Mouse (Mus musculus) bone marrow macrophage, adult 2 months (primary cell): ENCODE measurements around the gene Cox6a1. TPM values are rescaled to one million over a fixed set of nuclear protein-coding genes. Genes with fewer than 3 reads are reported as not detected.
"Not testable (repeated sequence)": the region's sequence is repeated elsewhere in the genome, so short reads cannot be mapped to it uniquely, and the experiment has no call there.

Experiments used
- H3K27ac ChIP-seq: 2 replicates; pipeline ENCODE4 v1.5.1; 2012; ENCODE audit warnings: low read depth, low read length; ENCODE audit not compliant: insufficient read depth
- H3K4me1 ChIP-seq: 2 replicates; pipeline ENCODE4 v1.6.1; 2012; ENCODE audit warnings: low read length; ENCODE audit not compliant: control insufficient read depth, insufficient read depth
- H3K4me3 ChIP-seq: 2 replicates; pipeline ENCODE4 v1.5.1; 2012; ENCODE audit warnings: mild to moderate bottlenecking, low read length, moderate library complexity; ENCODE audit not compliant: insufficient read depth
- CTCF ChIP-seq: IDR thresholded peaks from 2 replicates; pipeline ENCODE4 v1.5.1; 2012; ENCODE audit warnings: low read depth, mild to moderate bottlenecking, low read length, moderate library complexity
- POLR2A ChIP-seq: IDR thresholded peaks from 2 replicates; pipeline ENCODE4 v1.6.1; 2012; ENCODE audit warnings: mild to moderate bottlenecking, low read depth, low read length, borderline replicate concordance
- polyA plus RNA-seq: library from polyadenylated mRNA; stranded (reverse); fragments of >200 nt; gene quantifications from 2 replicates; pipeline ENCODE4 v1.2.4, GENCODE M21; 2012; ENCODE audit not compliant: missing spikeins, insufficient read depth, insufficient read length

Gene Cox6a1
- polyA plus RNA-seq, 1 experiment = 445 TPM

DNA sequence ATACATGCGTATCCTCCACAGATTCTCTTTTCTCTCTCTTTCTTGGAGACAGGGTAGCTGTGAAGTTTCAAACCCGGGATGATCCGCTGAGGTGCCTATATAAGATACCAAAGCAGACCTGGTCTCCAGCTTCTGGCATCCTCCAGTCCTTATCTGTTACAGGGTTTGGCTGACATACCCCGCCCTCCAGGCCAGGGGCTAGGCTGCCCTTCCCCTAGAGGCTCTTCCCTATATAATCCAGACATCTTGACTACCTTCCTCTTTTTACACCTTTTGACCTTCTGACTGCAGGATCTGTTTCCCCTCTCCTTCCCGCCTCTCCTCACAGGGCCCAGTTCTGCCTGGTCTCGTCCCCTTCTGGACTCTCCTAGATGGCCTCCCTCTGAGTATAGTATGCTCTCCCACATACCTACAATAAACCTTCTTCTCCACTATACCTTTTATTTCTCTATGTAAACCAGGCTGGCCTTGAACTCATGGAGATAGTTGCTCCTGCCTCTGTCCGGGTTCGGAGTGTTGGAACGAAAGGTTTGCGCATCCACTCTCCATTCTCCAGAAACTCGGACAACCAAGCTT lies 22.4 kb downstream of the Cox6a1 start:
- TF ChIP-seq CTCF (no peak), POLR2A (no peak)
- H3K27ac ChIP-seq = peak overlapping the region; percentile 57
- peaks cover 18% of the 10 kb centered on the region for H3K4me1 ChIP-seq
- H3K4me3 ChIP-seq = peak overlapping the region; percentile 89

DNA sequence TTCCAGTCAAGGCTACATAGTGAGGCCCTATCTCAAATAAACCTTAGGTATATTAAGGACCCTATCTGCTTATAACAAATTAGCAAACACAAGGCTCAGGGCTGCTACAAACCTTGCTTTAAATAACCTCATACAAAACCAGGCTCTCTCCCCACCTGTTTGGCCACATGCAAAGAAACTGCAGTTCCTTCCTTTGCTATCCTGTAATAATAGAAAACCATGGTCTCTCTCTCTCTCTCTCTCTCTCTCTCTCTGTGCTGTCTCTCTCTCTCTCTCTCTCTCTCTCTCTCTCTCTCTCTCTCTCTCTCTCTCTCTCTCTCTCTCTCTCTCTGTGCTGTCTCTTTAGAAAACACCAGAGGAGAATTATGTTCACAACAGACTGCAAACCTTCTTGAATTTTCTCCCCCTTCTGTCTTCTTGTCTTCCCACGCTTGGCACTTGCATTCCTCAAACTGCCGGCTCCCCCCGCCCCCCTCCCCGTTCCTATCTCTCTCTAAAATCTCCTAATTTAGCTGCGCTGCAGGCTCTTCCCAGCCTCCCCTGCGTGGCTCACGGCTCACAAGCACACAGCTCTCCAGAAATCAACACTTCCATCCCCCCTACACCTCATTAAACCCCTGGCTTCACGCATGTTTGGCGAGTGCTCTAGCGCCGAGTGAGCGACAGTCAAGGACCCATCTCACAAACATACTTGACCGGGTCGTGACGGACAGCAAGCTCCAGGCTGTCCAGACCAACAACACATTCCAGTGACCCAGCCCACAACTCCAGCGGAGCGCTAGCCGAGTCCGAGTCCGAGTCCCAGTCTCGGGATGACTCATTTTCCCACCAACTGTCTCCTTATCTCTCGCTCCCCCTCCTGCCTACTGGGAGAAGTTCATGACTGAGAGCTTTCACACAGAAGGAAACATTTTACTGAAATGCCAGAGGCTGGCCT lies 29.5 kb downstream of the Cox6a1 start:
- peak overlapping the region; percentile 47 for H3K4me3 ChIP-seq
- peaks cover 2% of the 10 kb centered on the region; the same call in 1 of the 2 replicates for H3K4me1 ChIP-seq
- TF ChIP-seq CTCF = peak; percentile 25; the same call in 1 of the 2 replicates
- no peak for TF ChIP-seq POLR2A
- no peak overlapping the region for H3K27ac ChIP-seq

DNA sequence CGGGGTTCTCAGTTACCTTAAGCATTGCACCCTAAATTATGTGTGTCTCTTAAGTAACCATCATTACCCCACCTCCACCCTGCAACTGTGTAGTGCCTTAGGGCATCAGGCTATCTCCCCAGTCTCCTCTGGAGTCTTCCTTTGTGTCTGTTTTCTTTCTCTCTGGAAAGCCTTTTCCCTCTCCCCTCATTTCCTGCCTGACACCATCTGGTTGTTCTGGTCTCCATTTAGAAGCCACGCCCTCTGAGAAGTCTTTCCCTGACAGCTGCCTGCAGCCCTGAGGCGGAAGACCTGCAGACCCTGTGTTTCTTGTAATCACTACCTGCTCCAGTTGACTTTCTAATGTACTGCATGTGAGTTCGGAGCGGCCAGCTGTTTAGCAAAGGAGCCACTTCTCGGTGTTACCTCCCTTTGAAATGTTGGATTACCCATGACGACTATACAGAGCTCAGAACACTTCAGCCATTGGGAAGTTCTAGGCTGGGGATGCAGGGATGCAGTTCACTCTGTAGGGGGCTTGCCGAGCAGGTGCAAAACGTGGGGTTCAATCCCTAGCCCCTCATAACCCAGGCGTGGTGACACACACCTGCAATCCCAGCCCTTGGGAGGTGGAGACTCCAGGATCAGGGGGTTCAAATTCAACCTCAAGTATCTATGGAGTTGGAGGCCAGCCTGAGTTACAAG lies 31.0 kb downstream of the Cox6a1 start:
- TF ChIP-seq POLR2A (no peak), CTCF (no peak)
- Histone ChIP-seq H3K27ac (no peak overlapping the region), H3K4me1 (peaks cover 8% of the 10 kb centered on the region), H3K4me3 (no peak overlapping the region)

DNA sequence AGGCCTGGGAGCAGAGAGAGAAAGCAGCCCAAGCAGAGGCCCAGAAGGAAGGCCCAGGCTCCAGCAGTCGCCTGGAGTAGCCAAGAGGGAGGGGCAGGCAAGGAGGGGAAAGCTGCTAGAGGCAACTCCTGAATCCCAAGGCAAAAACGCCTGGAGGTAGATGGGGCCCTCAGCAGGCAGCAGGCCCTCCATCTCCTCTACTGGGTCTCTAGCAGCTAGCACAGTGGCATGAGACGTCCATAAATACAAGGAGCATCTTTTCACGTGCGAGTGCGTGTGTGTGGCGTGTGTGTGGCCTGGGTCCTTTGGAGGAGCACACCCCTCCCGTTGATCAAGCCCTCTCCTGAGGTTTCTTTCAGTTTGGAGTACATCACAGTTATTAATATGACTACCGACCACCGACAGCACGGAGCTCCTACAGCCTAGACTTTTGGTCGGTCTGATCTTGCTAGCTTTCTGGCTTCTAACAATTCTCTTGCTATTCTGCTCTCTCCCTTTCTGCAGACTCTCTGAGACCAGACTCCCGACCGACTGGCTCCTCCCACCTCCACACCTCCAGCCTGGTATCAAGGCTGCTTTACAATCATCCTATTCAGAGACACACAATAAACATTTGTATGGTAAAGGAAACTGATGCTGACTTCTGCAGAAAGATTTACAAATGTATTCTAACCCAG lies 31.7 kb downstream of the Cox6a1 start:
- H3K4me3 ChIP-seq = no peak overlapping the region
- peaks cover 14% of the 10 kb centered on the region for H3K4me1 ChIP-seq
- H3K27ac ChIP-seq = no peak overlapping the region
- TF ChIP-seq CTCF (no peak), POLR2A (no peak)

DNA sequence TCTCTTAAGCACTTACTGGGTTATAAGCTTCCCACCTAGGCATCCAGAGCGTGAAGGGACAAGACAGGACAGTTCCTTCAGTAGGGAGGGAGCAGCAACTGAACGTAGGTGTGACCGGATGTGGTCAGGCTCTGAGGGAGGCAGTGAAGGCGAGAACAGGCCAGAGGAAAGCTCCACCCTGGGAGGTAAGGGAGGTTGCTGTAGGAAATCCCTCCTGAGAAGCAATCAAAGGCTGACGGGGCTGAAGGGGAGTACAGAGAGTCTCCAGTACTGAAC lies 35.2 kb downstream of the Cox6a1 start:
- Histone ChIP-seq H3K27ac (no peak overlapping the region), H3K4me1 (peaks cover 12% of the 10 kb centered on the region), H3K4me3 (no peak overlapping the region)
- TF ChIP-seq CTCF (no peak), POLR2A (no peak)

DNA sequence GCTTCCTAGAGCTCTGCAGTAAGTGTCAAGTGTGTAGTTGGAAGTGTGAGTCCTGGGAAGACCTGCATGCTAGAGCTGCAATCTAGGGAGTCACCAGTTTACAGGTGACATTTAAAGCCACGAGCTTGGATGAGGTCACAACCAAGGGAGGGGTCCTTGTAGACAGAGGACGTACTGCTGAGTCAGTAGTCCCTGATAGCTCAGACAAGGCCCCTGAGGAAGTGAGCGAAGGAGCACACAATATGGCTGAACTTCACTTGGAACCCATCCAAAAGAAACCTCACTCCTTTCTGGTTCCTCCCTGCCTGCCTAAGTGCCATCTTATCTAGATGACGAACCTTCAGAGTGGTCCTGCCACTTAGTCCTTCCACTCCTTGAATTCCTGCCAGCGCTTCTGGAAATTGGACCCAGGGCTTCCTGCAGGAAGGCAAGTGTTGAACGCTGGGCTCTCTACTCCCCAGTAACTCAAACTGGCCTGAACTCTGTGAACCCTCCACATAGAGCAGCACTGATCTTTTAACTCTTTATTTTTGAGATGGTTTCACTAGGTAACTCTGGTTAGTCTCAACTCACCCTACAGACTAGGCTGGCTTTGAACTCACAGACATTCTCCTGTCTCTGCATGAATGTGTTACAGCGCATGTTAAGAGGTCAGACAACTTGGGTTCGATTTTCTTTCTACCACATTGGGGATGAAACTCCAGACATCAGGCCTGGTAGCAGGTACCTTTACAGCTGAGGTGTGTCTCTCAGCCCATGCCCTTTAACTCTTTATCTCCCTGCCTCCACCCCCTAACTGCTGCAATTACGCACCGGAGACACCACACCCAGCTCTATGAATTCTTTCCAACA lies 35.7 kb downstream of the Cox6a1 start:
- Histone ChIP-seq H3K4me1 (peaks cover 12% of the 10 kb centered on the region), H3K4me3 (no peak overlapping the region), H3K27ac (peak overlapping the region; percentile 20)
- TF ChIP-seq POLR2A (no peak), CTCF (no peak)

DNA sequence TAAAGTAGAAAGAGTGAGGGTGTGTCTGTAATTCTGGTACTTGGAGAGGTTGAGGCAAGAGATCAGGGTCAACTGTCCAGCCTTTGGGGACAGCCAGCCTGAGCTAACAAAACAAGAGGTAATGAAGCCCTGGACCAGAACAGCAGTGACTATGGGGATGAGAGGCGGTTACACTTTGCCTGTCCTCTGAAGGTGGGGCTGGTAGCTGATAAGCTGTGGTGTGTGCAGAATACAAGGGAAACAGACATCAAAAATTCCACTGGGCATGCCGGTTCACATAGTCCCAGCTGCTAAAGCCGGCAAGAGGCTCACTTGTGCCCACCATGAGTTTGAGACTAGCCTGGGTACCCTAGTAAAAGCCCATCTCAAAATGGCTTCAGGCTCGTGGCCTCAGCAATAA lies 36.4 kb downstream of the Cox6a1 start:
- H3K4me3 ChIP-seq = no peak overlapping the region
- H3K27ac ChIP-seq = peak overlapping the region; percentile 20
- H3K4me1 ChIP-seq = peaks cover 15% of the 10 kb centered on the region

DNA sequence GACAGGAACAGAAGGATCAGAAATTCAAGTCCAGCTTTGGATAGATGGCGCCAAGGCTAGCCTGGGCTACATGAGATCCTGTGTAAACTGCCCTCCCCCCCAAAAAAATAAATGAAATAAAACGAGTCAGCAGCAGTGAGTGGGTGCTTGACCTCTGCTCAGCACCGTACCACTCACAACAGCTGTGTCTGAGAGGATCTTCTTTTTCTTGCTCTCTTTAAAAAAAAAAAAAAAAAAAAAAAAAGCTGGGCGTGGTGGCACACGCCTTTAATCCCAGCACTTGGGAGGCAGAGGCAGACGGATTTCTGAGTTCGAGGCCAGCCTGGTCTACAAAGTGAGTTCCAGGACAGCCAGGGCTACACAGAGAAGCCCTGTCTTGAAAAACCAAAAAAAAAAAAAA lies 46.6 kb downstream of the Cox6a1 start:
- H3K27ac ChIP-seq, H3K4me3 ChIP-seq: not testable (repeated sequence)
- H3K4me1 ChIP-seq = peaks cover 12% of the 10 kb centered on the region

More for the DNA sequence above, 36.4 kb downstream of the Cox6a1 start:
- TF ChIP-seq POLR2A (no peak), CTCF (no peak)

DNA sequence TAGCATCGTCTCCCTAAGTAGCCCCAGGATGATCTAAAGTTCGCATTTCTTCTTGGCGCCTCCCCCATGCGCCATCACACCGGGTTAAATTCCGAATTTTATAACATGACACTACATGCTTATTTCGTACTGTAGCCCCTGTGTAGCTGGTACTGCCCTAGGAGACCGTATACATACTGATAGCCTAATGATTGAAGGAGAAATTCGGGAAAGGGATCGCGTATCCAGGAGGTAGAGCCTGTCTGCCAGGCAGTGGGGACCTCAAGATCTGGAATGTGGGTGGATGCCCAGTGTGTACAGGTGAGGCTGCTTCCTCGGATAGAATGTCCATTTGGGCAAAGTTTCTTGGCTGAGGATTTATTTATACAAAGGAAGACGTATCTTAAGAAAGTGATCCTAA lies 47.2 kb downstream of the Cox6a1 start:
- Histone ChIP-seq H3K4me3 (peak overlapping the region; percentile 75), H3K4me1 (peaks cover 10% of the 10 kb centered on the region), H3K27ac (no peak overlapping the region)
- TF ChIP-seq CTCF (no peak), POLR2A (no peak)
